Mouse (Mus musculus): ENCODE results near the gene Trarg1.

Trarg1 gene

GRCm38 (mm10) chr11:76667807-76668206 is 11.8 kb upstream of the Trarg1 start:
- in situ Hi-C loops (cut with MboI; ENCODE audit: low pct_unique_long_range_greater_than_20kb in 1 of 2, low sequenced_read_pairs in 2 of 2, unreplicated experiment in 1 of 2): no loop called here

- in situ Hi-C loops (cut with MboI; ENCODE audit: low pct_unique_long_range_greater_than_20kb in 1 of 2, low sequenced_read_pairs in 2 of 2, unreplicated experiment in 1 of 2): no loop called here
Observed at GRCm38 (mm10) chr11:76671871-76672475, 7.6 kb upstream of the Trarg1 start, which contains the start of gene Bhlha9. Gene Bhlha9 (plus strand): TSS chr11:76672470.

DNA sequence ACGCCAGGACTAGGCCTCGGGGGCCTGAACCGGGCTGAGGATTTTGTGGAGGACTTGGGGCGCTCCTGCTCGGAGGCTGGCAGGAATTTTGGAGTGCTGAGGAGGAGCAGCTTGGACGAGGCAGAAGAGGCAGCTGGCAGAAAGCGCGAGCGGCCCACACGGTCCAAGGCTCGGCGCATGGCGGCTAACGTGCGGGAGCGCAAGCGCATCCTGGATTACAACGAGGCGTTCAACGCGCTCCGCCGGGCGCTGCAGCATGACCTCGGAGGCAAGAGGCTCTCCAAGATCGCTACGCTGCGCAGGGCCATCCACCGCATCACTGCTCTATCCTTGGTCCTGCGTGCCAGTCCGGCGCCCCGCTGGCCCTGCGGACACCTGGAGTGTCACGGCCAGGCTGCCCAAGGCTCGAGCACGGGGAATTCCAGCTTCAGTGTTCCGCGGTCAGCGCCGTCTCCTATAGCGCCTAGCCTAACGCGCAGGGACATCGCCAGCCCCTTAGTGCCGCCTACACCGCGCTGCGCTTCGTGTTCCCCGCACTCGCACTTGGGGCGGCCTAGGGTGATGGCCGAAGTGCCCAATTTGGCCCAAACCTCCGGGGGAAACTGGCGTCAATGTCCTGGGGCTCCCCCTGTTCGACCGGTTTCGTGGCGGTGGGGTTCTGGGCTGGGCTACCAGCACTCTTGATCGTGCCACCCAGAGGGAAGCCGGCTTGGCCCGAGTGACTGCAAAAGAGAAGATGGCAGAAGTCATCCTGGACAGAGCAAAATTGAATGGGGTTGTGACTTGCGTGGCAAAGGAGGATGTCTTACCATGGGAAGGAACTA is 6.8 kb upstream of the Trarg1 start:
- in situ Hi-C loops (cut with MboI; ENCODE audit: low pct_unique_long_range_greater_than_20kb in 1 of 2, low sequenced_read_pairs in 2 of 2, unreplicated experiment in 1 of 2): no loop called here

- in situ Hi-C loops (cut with MboI; ENCODE audit: low pct_unique_long_range_greater_than_20kb in 1 of 2, low sequenced_read_pairs in 2 of 2, unreplicated experiment in 1 of 2): no loop called here
Observed at GRCm38 (mm10) chr11:76674199-76674598, 5.4 kb upstream of the Trarg1 start.

DNA sequence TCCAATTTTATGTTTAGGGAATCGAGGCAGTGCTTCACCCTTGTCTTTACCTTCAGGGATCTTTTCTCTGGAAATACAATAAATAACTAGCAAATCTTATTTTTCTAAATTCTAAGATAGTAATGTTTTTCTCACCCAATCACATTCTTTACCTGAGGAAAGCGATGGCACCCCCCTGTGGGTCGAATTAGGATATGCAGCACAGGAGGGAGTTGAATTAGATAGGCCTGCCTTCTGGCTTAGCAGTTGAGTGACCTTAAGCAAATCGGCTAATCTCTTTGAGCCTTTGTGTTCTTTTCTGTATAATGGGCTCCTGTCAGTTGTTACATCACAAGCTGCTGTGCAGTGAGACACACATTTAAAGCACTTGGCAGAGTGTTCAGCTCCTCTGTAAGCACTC is 4.9 kb upstream of the Trarg1 start:
- in situ Hi-C loops (cut with MboI; ENCODE audit: low pct_unique_long_range_greater_than_20kb in 1 of 2, low sequenced_read_pairs in 2 of 2, unreplicated experiment in 1 of 2): no loop called here

DNA sequence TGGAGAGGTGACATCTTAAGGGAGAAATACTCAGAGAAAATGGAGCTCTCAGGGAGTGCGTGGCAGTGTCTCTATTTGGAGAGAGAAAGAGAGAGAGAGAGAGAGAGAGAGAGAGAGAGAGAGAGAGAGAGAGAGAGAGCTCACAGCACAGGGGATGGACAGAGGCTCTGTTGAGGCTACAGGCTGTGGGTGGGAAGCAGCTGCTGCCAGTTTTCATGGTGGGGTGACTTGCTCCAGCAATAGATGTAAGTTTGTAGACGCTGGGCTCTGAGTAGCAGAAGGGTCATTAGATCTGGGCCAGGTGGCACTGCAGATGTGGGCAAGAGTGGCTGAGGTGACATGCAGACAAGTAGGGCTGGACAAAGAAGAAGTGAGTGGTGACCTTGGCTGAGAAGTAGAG is 6.0 kb downstream of the Trarg1 start:
- in situ Hi-C loops (cut with MboI; ENCODE audit: low pct_unique_long_range_greater_than_20kb in 1 of 2, low sequenced_read_pairs in 2 of 2, unreplicated experiment in 1 of 2): no loop called here

- in situ Hi-C loops (cut with MboI; ENCODE audit: low pct_unique_long_range_greater_than_20kb in 1 of 2, low sequenced_read_pairs in 2 of 2, unreplicated experiment in 1 of 2): no loop called here
Observed at GRCm38 (mm10) chr11:76692096-76692495, 12.5 kb downstream of the Trarg1 start.

- in situ Hi-C loops (cut with MboI; ENCODE audit: low pct_unique_long_range_greater_than_20kb in 1 of 2, low sequenced_read_pairs in 2 of 2, unreplicated experiment in 1 of 2): no loop called here
Observed at GRCm38 (mm10) chr11:76695810-76696209, 16.2 kb downstream of the Trarg1 start.

GRCm38 (mm10) chr11:76699626-76700025 is 20.0 kb downstream of the Trarg1 start:
- in situ Hi-C loops (cut with MboI; ENCODE audit: low pct_unique_long_range_greater_than_20kb in 1 of 2, low sequenced_read_pairs in 2 of 2, unreplicated experiment in 1 of 2): no loop called here

DNA sequence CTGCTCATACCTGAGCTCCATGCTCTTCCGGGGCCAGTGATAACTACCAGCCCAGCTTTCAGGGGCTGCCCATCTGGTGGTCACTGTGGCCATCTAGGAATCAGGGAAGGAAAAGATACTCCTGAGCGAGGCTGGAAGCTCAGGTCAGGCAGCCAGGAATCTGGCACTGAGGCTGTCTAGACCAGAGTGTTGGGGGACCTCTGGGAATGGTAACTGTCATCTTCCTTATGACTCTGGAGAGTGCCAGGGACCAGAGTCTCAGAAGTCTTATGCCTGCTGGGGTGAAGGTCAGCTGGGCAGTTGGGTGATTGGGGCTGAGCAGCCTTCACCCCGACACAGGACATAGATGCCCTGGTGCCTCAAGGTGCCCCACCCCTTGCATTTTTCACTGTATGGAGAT is 28.0 kb downstream of the Trarg1 start:
- in situ Hi-C loops (cut with MboI; ENCODE audit: low pct_unique_long_range_greater_than_20kb in 1 of 2, low sequenced_read_pairs in 2 of 2, unreplicated experiment in 1 of 2): no loop called here

DNA sequence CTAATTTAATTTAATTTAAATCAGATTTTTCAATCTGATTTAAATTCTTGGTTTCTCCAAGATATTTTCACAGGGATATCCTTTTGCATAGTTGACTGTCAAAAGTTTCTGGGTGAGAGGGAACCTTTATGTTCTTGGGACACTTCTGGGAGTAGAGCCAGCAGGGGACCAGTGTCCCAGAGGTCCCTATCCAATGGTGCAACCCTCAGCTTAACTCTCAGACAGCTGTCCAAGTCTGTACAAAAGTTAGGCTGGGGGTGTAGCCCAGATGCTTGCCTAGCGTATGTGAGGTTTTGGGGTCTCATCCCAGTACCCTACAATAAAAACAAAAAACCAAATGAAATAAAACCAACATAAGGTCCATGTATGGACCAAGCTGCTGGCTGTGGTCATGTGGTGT is 28.5 kb downstream of the Trarg1 start:
- in situ Hi-C loops (cut with MboI; ENCODE audit: low pct_unique_long_range_greater_than_20kb in 1 of 2, low sequenced_read_pairs in 2 of 2, unreplicated experiment in 1 of 2): no loop called here

DNA sequence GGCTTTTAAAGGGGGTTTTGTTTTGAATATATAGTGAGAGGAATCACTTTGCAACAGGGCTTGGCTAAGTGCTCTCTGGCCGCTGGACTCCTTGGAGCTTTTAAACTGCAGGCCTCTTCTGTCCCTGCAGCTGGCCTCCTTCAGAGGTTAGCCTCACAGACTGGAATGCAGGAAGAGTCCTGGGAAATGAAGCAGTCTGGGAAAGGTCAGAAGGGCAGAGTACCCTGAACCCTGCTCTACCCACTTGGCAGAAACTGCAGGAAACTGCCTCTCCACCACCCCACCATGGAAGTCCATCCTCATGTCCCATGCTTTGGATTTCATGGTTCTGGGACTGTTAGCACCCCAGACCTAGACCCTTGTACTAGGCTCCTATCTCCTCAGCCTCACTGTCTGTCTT is 29.3 kb downstream of the Trarg1 start:
- in situ Hi-C loops (cut with MboI; ENCODE audit: low pct_unique_long_range_greater_than_20kb in 1 of 2, low sequenced_read_pairs in 2 of 2, unreplicated experiment in 1 of 2): no loop called here

- in situ Hi-C loops (cut with MboI; ENCODE audit: low pct_unique_long_range_greater_than_20kb in 1 of 2, low sequenced_read_pairs in 2 of 2, unreplicated experiment in 1 of 2): no loop called here
Observed at GRCm38 (mm10) chr11:76709625-76710452, 30.2 kb downstream of the Trarg1 start.

DNA sequence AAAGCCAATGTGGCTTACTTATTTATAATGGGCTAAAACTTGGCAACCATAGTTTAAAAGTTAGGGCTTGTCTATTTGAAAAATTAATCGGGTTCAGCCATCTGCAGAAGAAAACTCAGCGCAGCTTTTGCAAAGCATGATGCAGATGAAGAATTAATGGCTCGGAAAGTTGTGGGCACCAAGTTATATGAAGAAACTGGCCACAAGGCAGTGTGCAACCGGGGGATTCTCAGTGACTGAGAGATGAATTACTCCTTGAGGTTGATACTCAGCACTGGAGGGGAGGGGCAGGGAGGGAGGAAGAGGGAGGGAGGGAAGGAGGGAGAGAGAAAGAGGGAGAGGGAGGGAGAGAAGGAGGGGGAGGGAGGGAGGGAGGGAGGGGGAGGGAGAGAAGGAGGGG is 37.4 kb downstream of the Trarg1 start:
- in situ Hi-C loops (cut with MboI; ENCODE audit: low pct_unique_long_range_greater_than_20kb in 1 of 2, low sequenced_read_pairs in 2 of 2, unreplicated experiment in 1 of 2): no loop called here

DNA sequence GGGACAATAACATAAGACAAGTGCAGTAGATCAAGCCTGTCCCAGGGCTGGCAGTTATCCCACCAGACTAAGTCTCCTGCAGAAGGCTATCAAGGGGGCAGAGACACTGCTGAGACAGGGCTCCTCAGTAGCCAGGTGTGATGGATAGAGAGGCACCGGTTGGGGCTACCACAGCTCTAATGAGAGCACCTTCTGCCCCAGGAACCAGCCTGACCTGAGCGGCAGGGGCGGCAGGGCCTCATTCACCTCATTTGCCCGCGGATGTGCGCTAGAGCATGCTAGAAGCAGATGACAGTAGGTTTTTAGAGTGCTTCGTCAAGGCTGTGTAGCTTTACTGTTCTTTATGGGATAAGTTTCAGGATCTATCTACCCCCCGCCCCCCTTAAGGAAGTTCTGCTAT is 44.3 kb downstream of the Trarg1 start:
- in situ Hi-C loops (cut with MboI; ENCODE audit: low pct_unique_long_range_greater_than_20kb in 1 of 2, low sequenced_read_pairs in 2 of 2, unreplicated experiment in 1 of 2): no loop called here

- in situ Hi-C loops (cut with MboI; ENCODE audit: low pct_unique_long_range_greater_than_20kb in 1 of 2, low sequenced_read_pairs in 2 of 2, unreplicated experiment in 1 of 2): no loop called here
Observed at GRCm38 (mm10) chr11:76728093-76728492, 48.5 kb downstream of the Trarg1 start.

DNA sequence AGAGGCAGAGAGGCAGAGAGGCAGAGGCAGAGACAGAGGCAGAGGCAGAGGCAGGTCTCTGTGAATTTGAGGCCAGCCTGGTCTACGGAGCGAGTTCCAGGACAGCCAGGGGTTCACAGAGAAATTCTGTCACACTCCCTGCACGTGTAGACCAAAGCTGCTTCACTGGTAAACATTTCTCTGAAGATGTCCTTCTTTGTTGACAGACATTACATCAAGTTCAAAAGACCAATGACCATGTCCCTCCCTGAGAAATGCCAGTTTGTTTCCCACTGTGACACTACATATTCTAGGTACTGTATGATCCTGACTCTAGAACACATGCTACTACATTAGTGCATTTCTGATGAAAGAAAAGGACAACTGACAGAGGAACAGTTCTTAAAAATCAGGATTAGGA is 51.0 kb downstream of the Trarg1 start:
- in situ Hi-C loops (cut with MboI; ENCODE audit: low pct_unique_long_range_greater_than_20kb in 1 of 2, low sequenced_read_pairs in 2 of 2, unreplicated experiment in 1 of 2): no loop called here

- in situ Hi-C loops (cut with MboI; ENCODE audit: low pct_unique_long_range_greater_than_20kb in 1 of 2, low sequenced_read_pairs in 2 of 2, unreplicated experiment in 1 of 2): no loop called here
Observed at GRCm38 (mm10) chr11:76734560-76734959, 55.0 kb downstream of the Trarg1 start.

- in situ Hi-C loops (cut with MboI; ENCODE audit: low pct_unique_long_range_greater_than_20kb in 1 of 2, low sequenced_read_pairs in 2 of 2, unreplicated experiment in 1 of 2): no loop called here
Observed at GRCm38 (mm10) chr11:76735753-76736324, 56.2 kb downstream of the Trarg1 start.
